Mouse (Mus musculus) left cerebral cortex, adult 2 months (tissue): ENCODE measurements around the gene Rnf19b. TPM values are rescaled to one million over a fixed set of nuclear protein-coding genes. Genes with fewer than 3 reads are reported as not detected.

Source experiments
- DNase-seq, 2 experiments: peaks; one replicate each; pipeline ENCODE4 v3.0.0; 2021 to 2022; ENCODE audit warnings: low spot score in 2 of 2, mixed read lengths in 1 of 2; ENCODE audit errors: extremely low spot score in 1 of 2
- H3K27ac ChIP-seq: fragments of 200-600 bp; 2 replicates; pipeline ENCODE4 v1.8.1; 2022
- H3K4me3 ChIP-seq: fragments of 200-600 bp; 2 replicates; pipeline ENCODE4 v1.8.1; 2022
- CTCF ChIP-seq: fragments of 200-600 bp; IDR thresholded peaks from 2 replicates; pipeline ENCODE4 v1.8.1; 2022; ENCODE audit warnings: antibody characterized with exemption, mild to moderate bottlenecking, moderate library complexity
- intact Hi-C: fragments of 180-260 bp; cut with DNase I; formaldehyde crosslinking; loops from one replicate; pipeline ENCODE4 v1.15.1; 2025
- total RNA-seq, 2 experiments: library from RNA; stranded (reverse); gene quantifications; 2 replicates each; pipeline ENCODE4 v1.2.3; 2021

The Rnf19b gene
- total RNA-seq, 2 experiments from 2014 or later: 52.6 to 57.7 TPM

DNA sequence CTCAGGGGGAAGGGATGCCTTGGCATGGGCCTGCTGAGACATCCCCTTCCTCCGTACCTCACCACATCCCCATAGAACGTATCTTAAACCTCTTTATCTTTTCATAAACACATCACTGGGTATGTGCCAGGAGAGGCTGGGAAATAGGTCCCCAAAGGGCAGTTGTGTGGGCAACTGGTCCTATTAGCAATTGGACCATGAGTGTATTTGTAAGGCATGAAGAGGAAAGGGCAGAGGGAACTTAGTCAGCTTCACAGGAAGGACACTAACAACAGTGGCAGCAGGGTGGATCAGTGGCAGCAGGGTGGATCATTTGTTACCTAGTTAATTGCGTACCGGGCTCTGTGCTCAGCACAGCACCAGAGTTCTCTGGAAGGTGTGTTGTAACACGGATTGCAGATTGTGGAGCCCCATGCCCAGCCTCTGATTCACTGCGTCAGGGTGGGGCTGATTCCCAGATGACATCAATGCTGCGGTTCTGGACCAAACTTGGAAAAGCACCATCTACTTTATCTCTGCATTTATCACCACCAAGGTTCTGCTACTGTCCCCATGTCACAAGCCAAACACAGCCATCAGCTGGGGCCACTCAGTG, 22.1 kb upstream of the Rnf19b start:
- H3K27ac ChIP-seq: no peak overlapping the region
- no peak for DNase-seq
- intact Hi-C loops: no loop called here
- H3K4me3 ChIP-seq: no peak overlapping the region
- TF ChIP-seq CTCF: no peak

DNA sequence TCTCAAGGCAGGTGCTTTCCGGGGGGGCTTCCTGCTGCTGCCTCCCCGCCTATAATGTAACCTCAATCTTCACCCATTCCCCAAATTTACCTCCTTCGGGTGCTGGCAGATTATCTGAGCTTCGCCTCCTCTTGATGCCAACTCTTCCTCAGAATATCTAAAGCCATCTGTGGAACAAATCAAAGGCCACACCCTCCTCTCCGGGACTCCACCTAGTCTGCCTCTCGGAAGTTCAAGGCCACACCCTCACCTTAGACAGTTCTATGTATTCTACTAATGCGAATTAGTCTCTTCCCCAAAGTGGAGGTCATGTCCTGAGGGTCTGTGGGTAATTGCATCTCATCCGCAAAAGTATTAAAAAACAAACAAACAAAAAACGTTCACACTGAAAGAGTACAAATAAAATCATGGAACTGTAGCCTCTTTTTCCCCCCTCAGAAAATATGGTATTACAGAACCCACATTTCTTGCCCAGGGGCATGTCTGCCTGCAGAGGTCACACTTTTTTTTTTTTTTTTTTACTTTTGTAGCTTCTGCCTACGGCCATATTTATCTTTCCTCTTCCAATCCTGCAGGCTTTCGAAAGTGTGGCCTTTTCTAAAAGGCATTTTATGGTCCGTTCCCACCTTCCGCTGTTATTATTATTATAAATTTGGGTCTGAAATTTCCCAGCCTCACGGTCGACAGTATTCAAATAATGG, 10.2 kb upstream of the Rnf19b start:
- no peak for DNase-seq
- no peak for TF ChIP-seq CTCF
- intact Hi-C loops: no loop called here
- Histone ChIP-seq H3K4me3 (peak overlapping the region; percentile 61), H3K27ac (peak overlapping the region; percentile 80)

DNA sequence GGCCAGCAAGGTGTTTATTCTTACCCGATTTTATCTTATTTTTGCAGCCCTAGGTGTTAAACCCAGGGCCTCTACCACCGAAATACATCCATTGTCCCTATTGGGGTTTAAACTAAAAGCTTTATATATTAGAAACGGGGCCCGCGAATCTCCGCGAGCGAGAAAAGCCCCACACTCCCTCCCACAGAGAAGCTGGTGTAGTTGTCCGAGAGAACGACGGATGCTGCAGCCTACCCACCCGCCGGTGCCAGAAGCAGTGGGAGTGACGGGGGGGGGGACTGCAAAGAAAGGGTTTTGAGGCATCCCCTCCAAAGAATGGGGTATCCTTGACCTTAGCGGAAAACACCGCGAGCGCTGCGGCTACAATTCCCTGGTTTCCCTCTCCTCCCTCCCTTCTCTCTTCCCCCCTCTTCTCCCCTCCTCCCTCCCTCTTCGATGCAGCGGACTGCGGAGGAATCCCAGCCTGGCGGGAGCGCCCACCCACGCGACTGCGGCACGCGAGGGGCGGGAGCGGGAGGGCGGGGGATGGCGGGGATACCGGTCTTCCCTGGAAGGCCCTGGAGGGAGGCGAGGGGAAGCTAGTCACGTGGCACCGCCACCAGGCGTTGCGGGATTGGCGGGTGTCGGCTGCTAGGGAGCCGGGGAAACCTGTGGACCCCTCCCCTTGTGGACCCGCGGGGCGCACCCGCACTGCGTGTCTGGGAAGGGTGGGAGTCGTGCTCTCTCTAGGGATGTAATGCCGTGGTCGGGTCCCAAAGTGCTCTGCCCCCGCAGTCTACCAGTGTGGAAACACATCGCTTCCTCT, 9.4 kb upstream of the Rnf19b start:
- intact Hi-C loops: loop anchor here (1.0 kb wide), 1 partner anchor 10 kb away; the partner anchor contains the start of gene Rnf19b
- H3K27ac ChIP-seq: peak overlapping the region; percentile 80
- peak; percentile 83 to 89 for DNase-seq
- no peak for TF ChIP-seq CTCF
- H3K4me3 ChIP-seq: peak overlapping the region; percentile 61

DNA sequence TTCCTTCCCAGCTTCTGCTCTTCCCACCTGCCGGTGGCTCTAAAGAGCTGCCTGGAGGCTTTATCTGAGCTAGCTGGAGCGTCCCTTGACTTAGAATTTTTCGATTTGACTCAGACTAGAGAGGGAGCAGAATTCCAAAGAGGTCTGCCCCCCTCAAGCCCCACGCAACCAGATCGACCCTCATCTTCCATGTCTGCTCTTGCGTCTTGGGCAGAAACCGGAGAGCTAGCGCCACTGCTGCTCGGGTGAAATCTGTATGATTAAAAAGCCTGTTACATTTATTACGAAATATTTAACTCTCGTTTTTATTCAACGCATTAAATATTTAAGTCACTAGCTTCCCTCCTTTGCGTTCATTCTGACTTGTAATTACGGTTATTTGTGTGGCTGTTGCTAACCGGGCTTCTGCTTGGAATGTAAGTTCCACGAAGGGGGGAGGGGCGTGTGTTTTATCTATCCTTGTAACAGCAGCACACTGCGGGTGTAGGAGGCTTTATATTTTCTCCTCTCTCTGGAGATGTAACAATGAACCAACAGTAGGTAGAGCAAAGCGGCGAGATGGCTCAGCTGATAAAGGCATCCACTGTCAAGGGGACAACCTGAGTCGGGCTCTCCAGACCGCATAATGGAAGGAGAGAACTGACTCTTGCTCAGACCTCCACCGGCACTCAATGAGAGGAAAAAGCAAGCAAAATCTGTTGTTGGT, 8.6 kb upstream of the Rnf19b start:
- peak; percentile 30 for TF ChIP-seq CTCF
- intact Hi-C loops: loop anchor here (1.0 kb wide), 1 partner anchor 9 kb away; the partner anchor contains the start of gene Rnf19b
- peak; percentile 45 to 50 for DNase-seq

DNA sequence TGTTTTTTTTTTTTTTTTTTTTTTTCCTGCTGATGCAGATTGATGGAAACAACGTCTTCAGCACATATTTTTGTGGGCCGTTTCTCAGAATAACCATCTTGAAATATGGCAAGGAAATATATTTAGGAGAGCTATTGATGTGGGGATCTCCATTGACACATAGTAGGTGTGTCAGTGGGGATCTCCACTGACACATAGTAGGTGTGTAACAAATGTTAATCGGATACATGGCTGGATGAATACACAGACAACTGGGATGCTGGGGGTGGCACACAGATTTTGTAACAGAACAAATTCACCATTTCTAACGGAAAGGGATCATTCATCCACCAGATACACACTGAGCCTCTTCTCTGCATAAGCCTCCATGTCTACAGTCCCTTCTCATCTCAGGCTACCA, 7.7 kb upstream of the Rnf19b start:
- no peak for DNase-seq
- TF ChIP-seq CTCF: no peak
- no peak overlapping the region for H3K4me3 ChIP-seq
- H3K27ac ChIP-seq: no peak overlapping the region
- intact Hi-C loops: no loop called here

More for the DNA sequence above, 8.6 kb upstream of the Rnf19b start:
- Histone ChIP-seq H3K27ac (peak overlapping the region; percentile 80), H3K4me3 (peak overlapping the region; percentile 61)

DNA sequence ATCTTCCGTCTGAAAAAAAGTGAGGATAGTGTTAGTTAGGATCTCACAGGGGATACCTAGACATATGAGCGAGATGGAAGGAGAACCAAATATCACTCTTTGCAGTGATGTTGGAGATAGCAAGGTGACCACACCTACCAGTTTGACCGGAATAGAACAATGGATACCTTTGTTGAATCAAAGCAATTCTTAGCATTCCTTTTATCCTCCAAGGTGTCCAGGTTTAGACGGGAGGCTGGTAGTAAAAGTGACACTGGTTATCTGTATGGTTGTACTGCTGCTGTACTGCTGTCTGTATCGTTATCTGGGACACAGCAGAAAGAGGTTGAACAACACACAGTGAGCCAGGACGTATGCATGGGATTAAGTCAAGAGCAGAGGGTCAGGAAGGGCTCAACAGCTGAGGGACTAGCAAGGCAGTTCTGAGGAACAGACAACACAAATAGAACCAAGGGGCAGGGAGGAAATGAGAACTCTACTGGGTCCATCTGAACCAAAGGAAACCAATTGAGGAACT, 7.1 kb upstream of the Rnf19b start:
- Histone ChIP-seq H3K4me3 (no peak overlapping the region), H3K27ac (no peak overlapping the region)
- TF ChIP-seq CTCF: no peak
- intact Hi-C loops: no loop called here
- DNase-seq: no peak

DNA sequence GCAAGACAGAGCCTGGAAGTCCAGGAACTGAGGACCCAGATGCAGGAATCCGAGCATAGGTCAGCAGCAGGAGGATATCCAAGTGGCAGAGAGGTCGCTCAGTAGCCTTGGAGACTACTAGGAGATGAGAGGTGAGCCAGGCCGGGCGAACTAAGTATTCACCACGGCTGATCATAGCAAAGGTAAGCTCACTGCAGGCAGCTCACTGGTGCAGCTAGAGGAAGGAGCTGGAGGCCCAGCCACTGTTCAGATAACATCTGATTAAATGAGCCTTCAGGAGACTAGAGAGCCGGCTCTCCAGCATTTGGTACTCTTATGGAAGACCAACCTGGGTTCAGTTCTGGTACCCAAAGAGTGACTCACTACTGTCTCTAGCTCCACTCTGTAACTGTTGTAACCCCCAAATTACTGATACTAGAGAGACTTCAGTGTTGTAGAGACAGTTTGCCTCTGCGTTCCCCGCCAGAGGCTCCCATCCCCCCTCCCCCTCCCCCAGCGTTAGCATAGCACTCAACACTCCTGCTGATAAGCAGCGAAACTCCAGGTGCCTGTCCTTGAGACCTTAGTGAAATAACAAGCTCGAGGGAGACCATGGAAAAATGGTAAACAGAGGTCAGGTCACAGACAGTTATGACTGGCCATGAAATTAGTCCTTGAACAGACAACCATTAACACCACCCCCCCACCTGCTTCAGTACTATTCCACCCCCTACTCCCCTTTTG, 6.4 kb upstream of the Rnf19b start:
- Histone ChIP-seq H3K27ac (no peak overlapping the region), H3K4me3 (no peak overlapping the region)
- DNase-seq: no peak
- intact Hi-C loops: no loop called here
- no peak for TF ChIP-seq CTCF

DNA sequence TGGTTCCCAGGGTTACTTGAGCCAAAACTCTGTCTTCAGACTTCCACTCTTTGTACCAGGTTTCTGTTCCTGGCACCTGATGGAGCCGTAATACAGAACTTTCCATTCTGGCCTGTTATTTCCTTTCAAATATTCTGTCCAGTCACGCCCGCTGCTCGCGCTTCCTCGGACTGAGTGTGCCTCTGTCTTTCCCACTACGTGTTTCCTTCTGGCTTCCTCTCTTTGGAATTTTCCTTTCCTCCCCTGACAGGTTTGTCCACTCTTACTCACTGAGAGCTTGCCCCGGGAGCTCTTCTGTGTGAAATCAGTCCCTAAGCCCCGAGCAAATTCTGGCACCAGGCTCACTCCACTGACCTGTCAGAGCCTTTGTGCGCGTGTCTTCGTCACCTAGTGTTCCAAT, 3.3 kb upstream of the Rnf19b start:
- no peak overlapping the region for H3K4me3 ChIP-seq
- TF ChIP-seq CTCF: no peak
- intact Hi-C loops: no loop called here
- no peak for DNase-seq
- H3K27ac ChIP-seq: no peak overlapping the region

DNA sequence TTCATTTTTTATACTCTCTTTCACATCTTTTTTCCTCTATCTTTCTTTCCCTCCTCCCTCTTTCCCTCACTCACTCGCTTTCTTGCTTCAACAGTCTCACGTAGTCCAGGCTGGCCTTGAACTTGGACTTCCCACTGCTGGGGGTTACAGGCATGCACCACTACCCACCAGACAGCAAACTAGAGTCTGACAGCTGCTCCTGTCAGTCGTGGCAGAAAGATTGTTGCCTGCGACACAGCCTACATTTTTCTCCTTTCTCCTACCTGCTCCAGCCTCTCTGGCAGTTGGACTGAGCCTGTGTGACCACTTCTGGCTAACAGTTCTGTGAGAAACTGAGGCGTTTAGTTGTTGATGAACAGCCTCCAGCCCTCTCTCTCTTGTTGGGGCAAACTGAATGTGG, 2.5 kb upstream of the Rnf19b start:
- Histone ChIP-seq H3K4me3 (no peak overlapping the region), H3K27ac (no peak overlapping the region)
- intact Hi-C loops: no loop called here
- no peak for DNase-seq
- no peak for TF ChIP-seq CTCF

DNA sequence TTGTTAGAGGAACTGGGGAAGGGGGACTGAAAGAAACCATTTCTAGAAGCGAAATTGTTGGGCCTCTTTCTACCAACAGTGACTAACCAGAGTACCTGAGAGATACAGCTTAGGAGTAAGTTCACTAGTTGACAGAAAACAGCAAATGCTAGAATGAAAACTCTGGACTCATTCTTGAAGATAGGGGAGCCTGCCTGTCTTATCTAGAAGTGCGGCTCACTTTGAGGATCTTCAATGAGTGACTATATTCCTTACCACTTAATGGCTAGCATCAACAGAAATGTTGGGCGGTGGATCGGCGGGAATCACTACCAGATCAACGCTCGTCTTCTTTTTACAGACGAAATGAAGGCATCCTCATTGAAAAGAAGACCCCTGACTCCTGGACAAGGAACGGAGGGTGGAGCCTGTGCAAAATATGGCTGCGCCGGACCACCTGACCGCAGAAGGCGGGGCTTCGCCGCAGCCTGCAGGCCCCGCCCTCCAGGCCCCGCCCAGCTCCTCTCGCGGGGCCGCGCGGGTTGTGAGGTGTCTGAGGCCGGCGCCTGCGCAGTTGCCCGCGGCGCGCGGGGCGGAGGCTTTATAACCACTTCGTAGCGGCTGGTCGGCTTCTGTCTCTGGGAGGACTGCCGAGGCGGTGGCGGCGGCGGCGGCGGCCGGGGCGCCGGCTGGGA, 401 bp upstream of the Rnf19b start:
- peak; percentile 96 to 98 for DNase-seq
- Histone ChIP-seq H3K27ac (peak overlapping the region; percentile 86), H3K4me3 (peak overlapping the region; percentile 99)
- intact Hi-C loops: loop anchor here (1.0 to 2.0 kb wide), 2 partner anchors 8 to 65 kb away; no protein-coding TSS in a partner anchor
- TF ChIP-seq CTCF: no peak
